Mouse (Mus musculus): Measurements from ENCODE around the gene H2-DMa. TPM values are rescaled to one million over a fixed set of nuclear protein-coding genes. Genes with fewer than 3 reads are reported as not detected.

The H2-DMa gene
- polyA plus RNA-seq, 1 experiment = 177 TPM

DNA sequence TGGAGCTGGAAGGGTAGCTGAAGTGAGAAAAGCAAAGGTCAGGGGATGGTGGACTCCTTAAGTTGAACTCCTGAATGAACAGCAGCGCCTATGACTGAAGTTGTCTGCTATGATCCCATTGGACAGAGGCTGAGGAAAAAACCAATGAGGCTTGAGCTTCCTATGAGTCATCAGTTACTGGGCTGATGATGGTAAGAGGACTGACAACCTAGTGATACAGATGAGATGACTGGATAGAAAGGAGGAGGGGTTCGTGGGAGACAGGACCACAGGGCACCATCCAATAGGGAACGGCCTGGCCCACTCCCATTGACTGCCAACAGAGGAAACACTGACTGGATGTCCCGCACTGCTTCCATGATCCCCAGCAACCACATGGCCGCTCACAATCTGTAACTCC is 39.7 kb upstream of the H2-DMa start:
- peak; percentile 26 for DNase-seq
- 51% methylated on average over 5 of the region's 5 CpGs for WGBS
- Histone ChIP-seq H3K4me1 (replicated peaks; ENCODE audit: control insufficient read depth, insufficient read depth, low read length) (no peaks in the 10 kb centered on the region), H3K36me3 (ENCODE audit: control insufficient read depth, insufficient read depth, low read length) (no peaks in the 10 kb centered on the region), H3K4me3 (ENCODE audit: control insufficient read depth, insufficient read depth, low read length) (no peak overlapping the region), H3K27ac (ENCODE audit: control insufficient read depth, insufficient read depth, low read length) (no peak overlapping the region), H3K27me3 (ENCODE audit: control insufficient read depth, insufficient read depth, low read length) (no peaks in the 10 kb centered on the region)
- TF ChIP-seq CTCF (IDR thresholded peaks at IDR 0.05; ENCODE audit: borderline replicate concordance, control insufficient read depth, extremely low read depth, insufficient read depth, low read length, poor library complexity) (no peak), POLR2A (IDR thresholded peaks at IDR 0.05; ENCODE audit: control insufficient read depth, extremely low read depth, insufficient read depth, low read length, poor library complexity) (no peak)

DNA sequence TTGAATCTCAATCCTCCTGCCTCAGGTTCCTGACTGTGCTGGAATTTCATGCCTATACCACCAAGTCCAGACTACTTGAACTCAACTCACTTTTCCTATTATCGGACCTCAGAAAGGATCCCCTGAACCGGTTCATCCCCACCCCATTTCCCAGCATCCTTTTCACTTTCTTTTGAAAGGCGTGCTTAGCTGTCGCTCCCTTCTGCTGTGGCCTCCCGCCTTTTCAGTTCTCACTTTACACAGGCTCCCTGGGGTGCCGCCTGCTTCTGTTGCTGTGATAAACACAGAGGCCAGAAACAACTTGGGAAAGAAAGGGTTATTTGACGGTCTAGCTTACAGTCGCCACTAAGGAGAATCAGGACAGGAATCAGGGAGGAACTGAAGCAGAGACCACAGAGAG is 36.2 kb upstream of the H2-DMa start:
- Histone ChIP-seq H3K4me3 (ENCODE audit: control insufficient read depth, insufficient read depth, low read length) (no peak overlapping the region), H3K27ac (ENCODE audit: control insufficient read depth, insufficient read depth, low read length) (no peak overlapping the region), H3K36me3 (ENCODE audit: control insufficient read depth, insufficient read depth, low read length) (no peaks in the 10 kb centered on the region), H3K4me1 (replicated peaks; ENCODE audit: control insufficient read depth, insufficient read depth, low read length) (no peaks in the 10 kb centered on the region), H3K27me3 (ENCODE audit: control insufficient read depth, insufficient read depth, low read length) (no peaks in the 10 kb centered on the region)
- no peak for DNase-seq
- TF ChIP-seq CTCF (IDR thresholded peaks at IDR 0.05; ENCODE audit: borderline replicate concordance, control insufficient read depth, extremely low read depth, insufficient read depth, low read length, poor library complexity) = no peak
- no peak for TF ChIP-seq POLR2A (IDR thresholded peaks at IDR 0.05; ENCODE audit: control insufficient read depth, extremely low read depth, insufficient read depth, low read length, poor library complexity)
- WGBS = 86% methylated on average over 8 of the region's 8 CpGs

DNA sequence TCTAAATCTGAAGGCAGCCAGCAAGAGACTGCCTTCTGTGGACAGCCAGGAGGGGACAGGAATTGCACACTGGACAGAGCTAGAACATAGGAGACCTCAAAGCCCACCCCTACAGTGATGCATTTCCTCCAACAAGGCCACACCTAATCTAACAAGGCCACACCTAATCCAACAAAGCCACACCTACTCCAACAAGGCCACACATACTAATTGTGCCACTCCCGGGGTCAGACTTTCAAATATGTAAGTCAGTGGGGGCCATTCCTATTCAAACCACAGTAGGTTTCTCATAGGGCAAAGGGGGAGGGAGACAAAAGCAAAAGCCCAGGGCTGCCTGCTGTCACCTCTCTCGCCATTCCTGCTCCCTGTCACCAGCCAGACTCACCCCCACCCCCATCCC is 32.0 kb upstream of the H2-DMa start:
- H3K4me3 ChIP-seq (ENCODE audit: control insufficient read depth, insufficient read depth, low read length) = no peak overlapping the region
- peaks cover 11% of the 10 kb centered on the region for H3K4me1 ChIP-seq (replicated peaks; ENCODE audit: control insufficient read depth, insufficient read depth, low read length)
- H3K36me3 ChIP-seq (ENCODE audit: control insufficient read depth, insufficient read depth, low read length) = no peaks in the 10 kb centered on the region
- no peak for DNase-seq
- TF ChIP-seq POLR2A (IDR thresholded peaks at IDR 0.05; ENCODE audit: control insufficient read depth, extremely low read depth, insufficient read depth, low read length, poor library complexity) (no peak), CTCF (IDR thresholded peaks at IDR 0.05; ENCODE audit: borderline replicate concordance, control insufficient read depth, extremely low read depth, insufficient read depth, low read length, poor library complexity) (no peak)
- no peak overlapping the region for H3K27ac ChIP-seq (ENCODE audit: control insufficient read depth, insufficient read depth, low read length)
- WGBS = 85% methylated on average over 2 of the region's 2 CpGs
- no peaks in the 10 kb centered on the region for H3K27me3 ChIP-seq (ENCODE audit: control insufficient read depth, insufficient read depth, low read length)

DNA sequence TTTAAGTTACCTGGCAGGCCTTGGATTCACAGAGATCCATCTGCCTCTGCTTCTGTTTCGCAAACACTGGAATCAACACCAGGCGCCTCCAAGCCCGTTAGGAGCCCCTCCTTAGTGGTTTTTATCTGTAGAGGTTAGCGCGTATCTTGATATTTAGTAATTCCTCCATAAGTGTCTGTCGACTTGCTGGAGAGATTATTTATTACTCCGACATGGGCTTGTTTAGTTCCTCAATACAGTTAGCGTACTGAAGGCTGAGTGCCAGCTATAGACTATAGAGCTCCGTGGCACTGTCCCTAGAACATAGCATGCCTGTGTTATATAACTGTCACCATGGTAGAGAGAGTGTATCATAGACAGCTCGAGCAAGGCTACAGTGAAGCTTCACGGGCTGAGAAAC is 31.2 kb upstream of the H2-DMa start:
- 73% methylated on average over 11 of the region's 11 CpGs for WGBS
- Histone ChIP-seq H3K27me3 (ENCODE audit: control insufficient read depth, insufficient read depth, low read length) (no peaks in the 10 kb centered on the region), H3K27ac (ENCODE audit: control insufficient read depth, insufficient read depth, low read length) (no peak overlapping the region), H3K4me3 (ENCODE audit: control insufficient read depth, insufficient read depth, low read length) (no peak overlapping the region), H3K4me1 (replicated peaks; ENCODE audit: control insufficient read depth, insufficient read depth, low read length) (peaks cover 18% of the 10 kb centered on the region), H3K36me3 (ENCODE audit: control insufficient read depth, insufficient read depth, low read length) (no peaks in the 10 kb centered on the region)
- TF ChIP-seq POLR2A (IDR thresholded peaks at IDR 0.05; ENCODE audit: control insufficient read depth, extremely low read depth, insufficient read depth, low read length, poor library complexity) (no peak), CTCF (IDR thresholded peaks at IDR 0.05; ENCODE audit: borderline replicate concordance, control insufficient read depth, extremely low read depth, insufficient read depth, low read length, poor library complexity) (no peak)
- no peak for DNase-seq

DNA sequence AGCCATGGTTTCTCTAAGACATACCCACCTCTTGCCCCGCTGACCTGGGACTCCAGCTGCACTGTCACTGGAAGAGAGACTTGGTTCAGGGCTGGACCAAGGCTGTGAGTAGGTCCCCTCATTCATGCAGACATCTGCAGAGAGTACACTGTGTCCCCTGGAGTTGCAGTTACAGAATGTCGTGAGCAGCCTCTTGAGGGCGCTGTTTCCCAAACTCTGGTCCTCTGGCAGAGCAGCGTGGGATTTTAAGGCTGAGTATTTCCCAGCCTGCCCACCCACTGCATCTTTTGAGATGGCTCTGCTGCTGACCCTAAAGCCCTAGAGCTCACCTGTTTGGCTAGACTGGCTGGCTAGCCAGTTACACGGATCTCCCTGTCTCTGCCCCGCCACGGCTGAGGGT is 28.4 kb upstream of the H2-DMa start:
- H3K27ac ChIP-seq (ENCODE audit: control insufficient read depth, insufficient read depth, low read length) = no peak overlapping the region
- H3K27me3 ChIP-seq (ENCODE audit: control insufficient read depth, insufficient read depth, low read length) = no peaks in the 10 kb centered on the region
- peaks cover 44% of the 10 kb centered on the region for H3K4me1 ChIP-seq (replicated peaks; ENCODE audit: control insufficient read depth, insufficient read depth, low read length)
- no peak overlapping the region for H3K4me3 ChIP-seq (ENCODE audit: control insufficient read depth, insufficient read depth, low read length)
- TF ChIP-seq POLR2A (IDR thresholded peaks at IDR 0.05; ENCODE audit: control insufficient read depth, extremely low read depth, insufficient read depth, low read length, poor library complexity) (0 out of 2 replicates have a peak, but pooled peaks have one; percentile 11), CTCF (IDR thresholded peaks at IDR 0.05; ENCODE audit: borderline replicate concordance, control insufficient read depth, extremely low read depth, insufficient read depth, low read length, poor library complexity) (no peak)
- no peaks in the 10 kb centered on the region for H3K36me3 ChIP-seq (ENCODE audit: control insufficient read depth, insufficient read depth, low read length)
- 58% methylated on average over 7 of the region's 7 CpGs for WGBS
- DNase-seq = peak; percentile 58

DNA sequence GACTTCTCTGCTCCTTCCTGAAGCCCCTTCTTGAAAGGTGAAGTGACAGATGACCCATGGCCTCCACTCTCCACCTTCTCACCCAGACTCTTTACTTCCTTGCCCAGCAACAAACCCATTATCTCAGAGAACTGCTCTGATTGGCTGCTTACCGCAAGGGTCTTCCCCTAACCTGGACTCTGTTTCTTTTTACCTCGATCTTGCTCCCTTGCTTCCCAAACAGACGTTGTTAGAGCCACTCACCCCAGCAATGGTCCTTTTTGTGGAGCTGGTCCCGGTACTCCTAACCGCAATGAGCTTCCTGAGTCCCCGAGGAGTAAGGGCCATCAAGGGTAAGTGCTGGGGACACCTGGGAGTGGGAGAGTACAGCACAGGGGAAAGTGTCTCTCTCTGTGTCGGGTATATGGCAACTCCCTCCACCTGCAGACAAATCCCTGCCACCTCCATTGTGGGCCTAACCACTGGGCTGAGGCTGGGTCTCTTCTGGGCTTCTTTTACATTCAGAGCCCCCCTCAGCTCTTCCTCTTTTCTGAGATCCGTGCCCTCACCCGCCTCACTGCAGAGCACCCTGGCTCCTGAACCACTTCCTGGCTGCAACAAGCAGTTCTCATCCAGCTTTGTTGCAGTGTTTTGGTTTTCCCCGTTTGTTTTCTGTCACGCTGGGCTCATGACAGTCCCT is 27.0 kb upstream of the H2-DMa start, which contains the start of gene H2-Oa:
TSS of gene H2-Oa (plus strand) at position 144 of the 679 bp plus-strand sequence.
- peak within 1 kb of the TSS; percentile 71 for H3K4me3 ChIP-seq (ENCODE audit: control insufficient read depth, insufficient read depth, low read length)
- WGBS = 3% methylated on average over 11 of the region's 11 CpGs
- H3K36me3 ChIP-seq (ENCODE audit: control insufficient read depth, insufficient read depth, low read length) = no peaks in the 10 kb centered on the region
- peak; percentile 50; the same call in 1 of the 2 replicates for TF ChIP-seq POLR2A (IDR thresholded peaks at IDR 0.05; ENCODE audit: control insufficient read depth, extremely low read depth, insufficient read depth, low read length, poor library complexity)
- TF ChIP-seq CTCF (IDR thresholded peaks at IDR 0.05; ENCODE audit: borderline replicate concordance, control insufficient read depth, extremely low read depth, insufficient read depth, low read length, poor library complexity) = no peak
- no peaks in the 10 kb centered on the region for H3K27me3 ChIP-seq (ENCODE audit: control insufficient read depth, insufficient read depth, low read length)
- H3K4me1 ChIP-seq (replicated peaks; ENCODE audit: control insufficient read depth, insufficient read depth, low read length) = peaks cover 49% of the 10 kb centered on the region
- peak within 1 kb of the TSS; percentile 94 for H3K27ac ChIP-seq (ENCODE audit: control insufficient read depth, insufficient read depth, low read length)
- DNase-seq = peak; percentile 67
